Mouse (Mus musculus): ENCODE results near the gene Iqce.

DNA sequence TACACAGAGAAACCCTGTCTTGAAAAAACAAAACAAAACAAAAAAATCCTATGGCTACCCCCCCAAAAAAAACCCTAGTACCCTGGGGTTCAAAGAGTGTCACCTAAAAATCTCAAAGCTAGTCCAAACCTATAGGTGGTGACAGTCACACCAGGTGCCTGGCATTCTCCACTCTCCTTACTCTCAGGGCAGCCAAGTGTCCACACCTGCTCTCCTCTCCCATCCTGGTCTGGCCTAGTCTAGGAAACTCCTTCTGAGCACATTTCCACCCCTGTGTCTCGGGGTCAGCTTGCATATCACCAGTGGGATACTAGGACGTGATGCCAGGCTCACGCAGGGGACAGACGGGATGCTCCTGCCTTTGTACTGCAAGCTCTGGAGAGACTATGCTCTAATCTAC, 62.9 kb downstream of the Iqce start:
- TF ChIP-seq CTCF (IDR thresholded peaks at IDR 0.05; ENCODE audit: low read depth) (no peak), EP300 (IDR thresholded peaks at IDR 0.05; ENCODE audit: low read depth) (no peak)

Data from liver, postnatal 0 days (tissue).